Comparison of ENCODE assay signal across 28 mouse cellular contexts in genomic region chr3:142587386-142587785, GRCm38 (mm10). TPM values are rescaled to one million over a fixed set of nuclear protein-coding genes. Genes with fewer than 3 reads are reported as not detected.
DNase-seq lines count a peak whose midpoint lies in the region; ATAC-seq and TF ChIP-seq lines count a peak whose summit lies in the region.
"Had no signal": no experiment of that assay in that cellular context is flagged by ENCODE, and none has a peak within 500 bp of the region (broad histone marks: within the 10 kb centered on the region; RNA-seq: fewer than 3 reads in every experiment).

No protein-coding gene starts in this region.

- H3K4me3 ChIP-seq in heart, embryonic 10.5 days: no peak overlapping the region
- no peak overlapping the region for H3K4me3 ChIP-seq in lung, postnatal 0 days (ENCODE audit: low read depth, low read length)
- H3K4me3 ChIP-seq in lung, adult 2 months (replicated peaks; ENCODE audit: extremely low read depth, low read depth, low read length): no peak overlapping the region
- no peak overlapping the region for H3K4me3 ChIP-seq in hindbrain, embryonic 16.5 days (ENCODE audit: low read length)
- H3K4me3 ChIP-seq: embryonic facial prominence, embryonic 12.5 days; forebrain, embryonic 15.5 days; gastrocnemius, adult 2 months; limb, embryonic 13.5 days; neural tube, embryonic 15.5 days had no signal

- H3K4me2 ChIP-seq in lung, postnatal 0 days (replicated peaks; ENCODE audit: low read depth, low read length): no peak overlapping the region
- H3K4me2 ChIP-seq in hindbrain, embryonic 16.5 days (ENCODE audit: low read length): no peak overlapping the region
- H3K4me2 ChIP-seq: embryonic facial prominence, embryonic 12.5 days; forebrain, embryonic 15.5 days; limb, embryonic 13.5 days; liver, embryonic 11.5 days; neural tube, embryonic 15.5 days had no signal

- DNase-seq in heart, adult 9 months (ENCODE audit: low spot score in 2 of 2): peak; percentile 6 to 28
- no peak for DNase-seq in heart, embryonic 10.5 days (ENCODE audit: low spot score)
- DNase-seq in lung, postnatal 0 days (ENCODE audit: low spot score): peak; percentile 42
- DNase-seq in lung, adult 2 months: no peak
- no peak for DNase-seq in natural killer cell, adult 2 months (ENCODE audit: low spot score in 2 of 2)
- DNase-seq: adrenal gland, postnatal 14 days; cerebellum, adult 11-12 months; cerebellum, adult 9-11 months; embryo, embryonic 11 days; gastrocnemius, adult 2 months; gastrocnemius, postnatal 36 days; kidney, postnatal 4 days; midbrain, embryonic 14.5 days; right cerebral cortex, adult 18-20 months; spleen, adult 18-20 months; thymus, postnatal 25 days had no signal

- no peak for TF ChIP-seq CTCF in lung, postnatal 0 days (IDR thresholded peaks at IDR 0.05)
- TF ChIP-seq CTCF in lung, adult 2 months (IDR thresholded peaks at IDR 0.05; ENCODE audit: insufficient read depth, low read length): no peak

- H3K9me3 ChIP-seq in heart, embryonic 10.5 days: no peaks in the 10 kb centered on the region
- H3K9me3 ChIP-seq in lung, postnatal 0 days (ENCODE audit: low read length): no peaks in the 10 kb centered on the region
- H3K9me3 ChIP-seq in hindbrain, embryonic 16.5 days (ENCODE audit: control insufficient read depth, low read length): no peaks in the 10 kb centered on the region
- H3K9me3 ChIP-seq: embryonic facial prominence, embryonic 12.5 days; forebrain, embryonic 15.5 days; limb, embryonic 13.5 days; neural tube, embryonic 15.5 days had no signal

- TF ChIP-seq EP300 in lung, postnatal 0 days (IDR thresholded peaks at IDR 0.05): peak; percentile 21; the same call in 1 of the 2 replicates

- H3K9ac ChIP-seq in lung, postnatal 0 days (replicated peaks; ENCODE audit: low read depth): no peak overlapping the region
- no peak overlapping the region for H3K9ac ChIP-seq in hindbrain, embryonic 16.5 days (ENCODE audit: low read depth, low read length)
- H3K9ac ChIP-seq: embryonic facial prominence, embryonic 12.5 days; forebrain, embryonic 15.5 days; limb, embryonic 13.5 days; neural tube, embryonic 15.5 days had no signal

- H3K27ac ChIP-seq in heart, embryonic 10.5 days: no peak overlapping the region
- no peak overlapping the region for H3K27ac ChIP-seq in lung, postnatal 0 days (ENCODE audit: low read length)
- H3K27ac ChIP-seq in hindbrain, embryonic 16.5 days (ENCODE audit: low read depth, low read length): no peak overlapping the region
- H3K27ac ChIP-seq: embryonic facial prominence, embryonic 12.5 days; forebrain, embryonic 15.5 days; gastrocnemius, adult 2 months; hindbrain, postnatal 0 days; limb, embryonic 13.5 days; neural tube, embryonic 15.5 days had no signal

- H3K27me3 ChIP-seq in heart, embryonic 10.5 days (ENCODE audit: insufficient read depth, poor library complexity, severe bottlenecking): no peaks in the 10 kb centered on the region
- no peaks in the 10 kb centered on the region for H3K27me3 ChIP-seq in lung, postnatal 0 days (replicated peaks; ENCODE audit: insufficient read depth, low read length)
- H3K27me3 ChIP-seq in hindbrain, embryonic 16.5 days (replicated peaks; ENCODE audit: control insufficient read depth, insufficient read depth, low read length): no peaks in the 10 kb centered on the region
- H3K27me3 ChIP-seq: embryonic facial prominence, embryonic 12.5 days; forebrain, embryonic 15.5 days; limb, embryonic 13.5 days; neural tube, embryonic 15.5 days had no signal

- ATAC-seq in lung, postnatal 0 days: peak; percentile 53; the same call in 1 of the 2 replicates
- peak; percentile 84 for ATAC-seq in inflammation-experienced regulatory T-cells, adult 6 months
- no peak for ATAC-seq in hindbrain, embryonic 16.5 days
- ATAC-seq: forebrain, embryonic 15.5 days; hindbrain, postnatal 0 days; intestine, postnatal 0 days had no signal

- TF ChIP-seq POLR2A in lung, adult 2 months (IDR thresholded peaks at IDR 0.05; ENCODE audit: borderline replicate concordance, extremely low read depth, low read depth, low read length): no peak

- H3K36me3 ChIP-seq in heart, embryonic 10.5 days: no peaks in the 10 kb centered on the region
- H3K36me3 ChIP-seq in lung, postnatal 0 days (ENCODE audit: insufficient read depth, low read length): no peaks in the 10 kb centered on the region
- no peaks in the 10 kb centered on the region for H3K36me3 ChIP-seq in hindbrain, embryonic 16.5 days (ENCODE audit: control insufficient read depth, insufficient read depth, low read length)
- H3K36me3 ChIP-seq: embryonic facial prominence, embryonic 12.5 days; forebrain, embryonic 15.5 days; limb, embryonic 13.5 days; neural tube, embryonic 15.5 days had no signal

- no peaks in the 10 kb centered on the region for H3K4me1 ChIP-seq in heart, embryonic 10.5 days
- no peaks in the 10 kb centered on the region for H3K4me1 ChIP-seq in lung, postnatal 0 days (ENCODE audit: insufficient read depth, low read depth, low read length)
- H3K4me1 ChIP-seq in lung, adult 2 months (ENCODE audit: control insufficient read depth, insufficient read depth, low read length): peaks cover 2% of the 10 kb centered on the region; the same call in 1 of the 2 replicates
- H3K4me1 ChIP-seq in hindbrain, embryonic 16.5 days (ENCODE audit: control insufficient read depth, insufficient read depth, low read depth, low read length): no peaks in the 10 kb centered on the region
- H3K4me1 ChIP-seq: embryonic facial prominence, embryonic 12.5 days; forebrain, embryonic 15.5 days; limb, embryonic 13.5 days; neural tube, embryonic 15.5 days had no signal

RNA-seq across cellular contexts. Expression of gene Gbp2b, which starts 7.3 kb away (rescaled TPM):
- not detected in 2 replicates for polyA plus RNA-seq in heart, embryonic 10.5 days (2016; fragmentation: Nextera tagmentation; extraction: Ambion mirVana)
- polyA plus RNA-seq in lung, postnatal 0 days (2015; fragmentation: Nextera tagmentation; extraction: Ambion mirVana): 0.05 TPM in 2 replicates
- 0.06 and 0.11 TPM in 2 replicates for polyA plus RNA-seq in lung, adult 2 months (2012; rRNA removed)
- 10 to 100 TPM in 2 of 3 experiments, under 1 TPM in 1; 0.68 to 84.0 (median 22.4) TPM for polyA plus RNA-seq in inflammation-experienced regulatory T-cells, adult 6 months (2017; shearing (Covaris generic))
- 0.10 and 0.19 TPM in 2 replicates for polyA plus RNA-seq in hindbrain, embryonic 16.5 days (2015; fragmentation: Nextera tagmentation; extraction: Ambion mirVana)
- polyA plus RNA-seq: embryonic facial prominence, embryonic 12.5 days; forebrain, embryonic 15.5 days; hindbrain, embryonic 11.5 days; kidney, embryonic 16.5 days; limb, embryonic 13.5 days; liver, embryonic 11.5 days; liver, embryonic 16.5 days; midbrain, embryonic 14.5 days; neural tube, embryonic 15.5 days had no signal

RNA-seq across cellular contexts. Expression of gene Gbp3, which starts 27.6 kb away (rescaled TPM):
- polyA plus RNA-seq in heart, embryonic 10.5 days (2016; fragmentation: Nextera tagmentation; extraction: Ambion mirVana): 0.23 and 0.34 TPM in 2 replicates
- 7.5 and 7.8 TPM in 2 replicates for polyA plus RNA-seq in lung, postnatal 0 days (2015; fragmentation: Nextera tagmentation; extraction: Ambion mirVana)
- polyA plus RNA-seq in lung, adult 2 months (2012; rRNA removed): 24.7 and 33.3 TPM in 2 replicates
- polyA plus RNA-seq in inflammation-experienced regulatory T-cells, adult 6 months (2017; shearing (Covaris generic)): 100 to 1,000 TPM in 1 of 3 experiments, 10 to 100 TPM in 2; 71.3 to 113 (median 80.8) TPM
- polyA plus RNA-seq in hindbrain, embryonic 16.5 days (2015; fragmentation: Nextera tagmentation; extraction: Ambion mirVana): 1.1 TPM in 2 replicates

RNA-seq across cellular contexts. Expression of gene Gbp2, which starts 33.0 kb away (rescaled TPM):
- polyA plus RNA-seq in heart, embryonic 10.5 days (2016; fragmentation: Nextera tagmentation; extraction: Ambion mirVana): 0.32 and 0.53 TPM in 2 replicates
- polyA plus RNA-seq in lung, postnatal 0 days (2015; fragmentation: Nextera tagmentation; extraction: Ambion mirVana): 8.3 and 9.5 TPM in 2 replicates
- 19.6 and 24.6 TPM in 2 replicates for polyA plus RNA-seq in lung, adult 2 months (2012; rRNA removed)
- polyA plus RNA-seq in inflammation-experienced regulatory T-cells, adult 6 months (2017; shearing (Covaris generic)): 100 to 1,000 TPM; 114 to 125 (median 118) TPM
- polyA plus RNA-seq in hindbrain, embryonic 16.5 days (2015; fragmentation: Nextera tagmentation; extraction: Ambion mirVana): 0.51 and 0.79 TPM in 2 replicates

RNA-seq across cellular contexts. Expression of gene Gbp7, which starts 57.2 kb away (rescaled TPM):
- polyA plus RNA-seq in heart, embryonic 10.5 days (2016; fragmentation: Nextera tagmentation; extraction: Ambion mirVana): 0.53 and 1.0 TPM in 2 replicates
- 12.6 and 15.6 TPM in 2 replicates for polyA plus RNA-seq in lung, postnatal 0 days (2015; fragmentation: Nextera tagmentation; extraction: Ambion mirVana)
- polyA plus RNA-seq in lung, adult 2 months (2012; rRNA removed): 4.5 and 5.8 TPM in 2 replicates
- 100 to 1,000 TPM; 180 to 223 (median 211) TPM for polyA plus RNA-seq in inflammation-experienced regulatory T-cells, adult 6 months (2017; shearing (Covaris generic))
- polyA plus RNA-seq in hindbrain, embryonic 16.5 days (2015; fragmentation: Nextera tagmentation; extraction: Ambion mirVana): 2.3 and 2.9 TPM in 2 replicates

Comparison
In these comparisons a context has a peak if more than half of its experiments do, and no peak if none do; other contexts are left out.
1. DNase-seq: peak in heart, adult 9 months (2 of 2) and lung, postnatal 0 days (single experiment); none in heart, embryonic 10.5 days (single experiment), lung, adult 2 months (single experiment) and natural killer cell, adult 2 months (0 of 2).